Mouse (Mus musculus) adrenal gland, adult 2 months (tissue): ENCODE data around the gene Lamb1. TPM values are rescaled to one million over a fixed set of nuclear protein-coding genes. Genes with fewer than 3 reads are reported as not detected.

Source experiments
- DNase-seq: peaks from one replicate; pipeline ENCODE4 v3.0.0; 2021
- polyA plus RNA-seq: library from polyadenylated mRNA; depleted of rRNA; stranded (reverse); fragments of >200 nt; gene quantifications from 2 replicates; pipeline ENCODE4 v1.2.3, GENCODE M21; 2012
- total RNA-seq, 2 experiments: library from RNA; stranded (reverse); gene quantifications; 2 replicates each; pipeline ENCODE4 v1.2.3; 2021

Lamb1 gene
- total and polyA plus RNA-seq, 3 experiments, result 33.2 to 147 (median 129) TPM

DNA sequence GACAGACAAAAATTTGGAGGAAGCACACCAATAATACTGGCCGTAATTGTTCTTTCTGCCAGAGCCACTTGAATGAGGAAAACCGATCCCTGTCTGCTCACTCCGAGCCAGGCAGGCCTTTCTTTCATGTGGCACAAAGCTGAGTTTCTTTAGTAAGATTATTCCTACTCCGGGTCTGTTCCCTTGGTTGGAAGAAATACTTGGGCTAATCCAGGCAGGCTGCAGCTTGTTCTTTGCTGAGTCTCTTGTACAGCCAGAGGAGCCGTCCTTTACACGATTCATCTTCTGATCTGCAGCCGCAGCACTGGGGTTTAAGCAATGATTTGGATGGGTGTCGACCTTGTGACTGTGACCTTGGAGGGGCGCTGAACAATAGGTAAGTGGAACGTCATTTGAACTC lies 24.0 kb downstream of the Lamb1 start:
- DNase-seq, result no peak

DNA sequence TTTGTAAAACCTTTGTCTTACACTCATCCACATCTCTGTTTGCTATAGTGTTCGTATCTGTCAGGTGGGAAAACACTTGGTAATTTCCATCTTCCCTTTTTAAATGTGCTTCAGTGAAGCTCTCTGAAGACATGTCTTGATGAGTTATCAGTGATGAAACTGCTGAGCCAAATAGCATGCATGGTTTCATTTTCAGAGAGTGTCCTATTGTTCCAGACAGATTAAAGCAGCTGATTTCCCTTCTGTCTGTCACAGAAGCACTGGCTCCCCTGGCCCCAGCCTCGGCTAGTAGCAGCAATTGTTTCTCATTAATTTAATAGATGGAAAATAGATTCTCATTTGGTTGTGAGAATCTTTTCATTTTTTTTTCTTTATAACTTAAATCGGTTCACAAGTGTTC lies 25.9 kb downstream of the Lamb1 start:
- no peak for DNase-seq

DNA sequence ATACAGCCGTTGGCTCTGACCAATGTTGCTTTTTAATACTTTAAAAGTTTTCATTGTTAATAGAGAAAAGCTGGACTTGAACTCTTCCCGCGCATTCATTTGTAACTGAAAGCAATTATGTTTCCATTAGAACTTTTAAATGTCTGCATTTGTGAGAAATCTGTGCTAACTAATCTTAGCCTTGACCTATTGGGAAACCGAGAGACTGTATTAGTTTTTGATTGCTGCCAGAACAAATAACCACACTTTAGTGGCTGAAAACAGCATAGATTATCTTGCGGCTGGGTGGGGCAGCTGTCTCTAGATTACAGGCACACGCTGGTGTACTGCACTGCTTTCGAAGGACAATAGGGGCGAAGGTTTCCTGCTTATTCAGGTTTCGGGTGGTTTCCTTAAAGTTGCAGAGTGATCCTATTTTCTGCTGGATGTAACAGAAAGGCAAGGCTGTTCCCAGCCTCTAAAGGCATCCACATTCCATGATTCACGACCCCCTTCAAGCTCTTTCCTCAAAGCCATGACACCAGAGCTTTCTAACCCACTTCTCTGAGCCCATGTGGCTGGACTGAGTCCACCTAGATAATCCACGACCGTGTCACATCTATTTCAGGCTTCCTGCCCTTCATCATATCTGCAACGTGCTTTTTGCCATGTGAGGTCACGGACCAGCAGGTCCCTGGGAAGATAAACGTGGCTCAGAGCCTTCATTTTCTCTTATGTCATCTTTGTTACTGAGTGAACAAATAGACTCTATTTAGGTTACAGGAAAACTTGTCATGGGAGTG lies 28.5 kb downstream of the Lamb1 start:
- DNase-seq, result peak; percentile 61

DNA sequence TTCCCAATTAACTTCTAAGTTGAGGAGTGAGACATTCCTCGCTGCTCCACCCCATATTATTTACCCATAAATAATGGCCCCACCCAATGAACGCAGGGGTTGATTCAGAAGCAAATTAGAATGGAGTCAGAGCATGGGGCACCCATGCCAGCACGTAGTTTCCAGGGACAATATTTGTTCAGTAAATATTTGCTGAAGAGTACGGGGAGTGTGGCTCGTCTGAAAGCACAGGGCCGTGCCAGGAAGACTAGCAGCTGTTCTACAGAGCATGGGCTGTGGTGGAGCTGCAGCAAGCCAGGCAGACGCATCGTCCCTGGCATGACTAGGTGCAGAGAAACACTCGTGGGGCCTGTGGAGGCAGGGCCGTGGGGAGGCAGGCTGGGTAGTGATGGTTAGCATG lies 29.5 kb downstream of the Lamb1 start:
- no peak for DNase-seq

DNA sequence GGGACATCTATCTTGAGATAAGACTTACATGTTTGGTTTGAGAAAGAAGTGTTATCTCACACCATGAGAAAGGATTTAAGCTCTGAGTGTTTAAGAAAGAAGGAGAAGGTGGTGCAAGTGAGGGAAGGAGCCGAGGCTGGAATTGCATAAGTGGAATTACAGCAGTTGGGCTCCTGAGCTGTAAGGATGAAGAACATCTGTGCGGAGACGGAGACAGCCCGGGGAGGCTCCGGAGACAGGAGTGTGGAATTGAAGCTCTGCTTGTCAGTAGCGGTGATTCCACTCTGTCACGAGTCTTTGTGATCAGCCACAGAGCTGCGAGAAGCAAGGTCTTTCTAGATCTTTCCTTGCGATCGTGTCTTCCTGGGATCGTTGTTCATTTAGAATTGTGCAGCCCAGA lies 30.0 kb downstream of the Lamb1 start:
- no peak for DNase-seq

DNA sequence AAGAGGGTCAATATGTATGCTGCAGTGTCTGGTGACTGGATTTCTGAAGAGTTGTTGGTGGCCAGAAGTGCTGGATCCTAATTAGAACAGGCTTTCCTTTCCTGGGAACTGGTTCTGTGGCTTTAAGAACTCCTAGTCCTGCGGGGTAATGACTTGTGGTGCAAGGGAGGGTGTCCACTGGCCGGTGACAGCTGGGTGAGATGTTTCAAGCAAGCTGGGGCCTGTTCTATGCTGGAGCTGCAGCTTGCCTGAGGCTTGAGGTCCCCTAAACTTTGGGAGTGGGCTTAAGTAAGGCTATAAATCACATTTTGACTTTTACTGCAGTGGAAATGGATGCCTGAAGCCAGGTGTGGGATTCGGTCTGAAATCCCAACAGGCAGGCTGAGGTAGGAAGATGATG lies 30.5 kb downstream of the Lamb1 start:
- DNase-seq, result no peak

DNA sequence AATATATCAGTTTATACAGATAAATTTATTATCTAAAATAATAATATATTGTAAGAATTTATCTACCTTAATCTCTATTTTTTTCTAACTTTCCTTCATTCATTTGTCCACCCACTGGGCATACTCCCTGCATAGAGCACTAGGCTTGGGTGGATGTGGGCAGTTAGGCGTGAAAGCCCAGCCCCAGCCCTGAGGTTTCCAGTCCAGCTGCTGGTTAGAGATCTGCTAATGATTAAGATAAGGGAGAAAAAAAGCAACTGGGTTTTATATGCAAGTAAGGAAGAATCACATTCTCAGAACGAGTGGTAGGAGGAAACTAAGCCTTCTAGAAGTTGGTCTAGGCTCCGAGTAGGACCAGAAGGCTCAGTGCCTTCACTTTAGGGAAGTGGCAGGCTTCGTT lies 31.1 kb downstream of the Lamb1 start:
- DNase-seq, result no peak

DNA sequence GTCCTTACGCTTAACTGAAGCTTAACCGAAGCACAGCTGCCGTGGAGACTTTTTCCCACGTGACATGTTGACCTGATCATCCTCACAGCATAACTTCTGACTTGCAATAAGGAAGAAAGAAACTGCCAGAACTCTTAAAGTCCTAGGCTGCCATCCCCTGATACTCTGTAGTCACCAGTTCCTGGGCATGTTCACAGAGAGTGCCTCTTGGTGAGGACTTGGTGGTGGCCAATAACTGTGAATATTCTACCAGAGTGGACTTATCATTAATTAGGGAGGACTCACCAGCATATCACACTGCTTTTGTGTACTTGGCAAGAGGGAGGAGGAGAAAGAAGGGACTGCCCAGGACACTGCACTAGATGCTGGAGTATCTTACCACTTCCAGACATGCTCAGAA lies 33.1 kb downstream of the Lamb1 start:
- DNase-seq, result no peak

DNA sequence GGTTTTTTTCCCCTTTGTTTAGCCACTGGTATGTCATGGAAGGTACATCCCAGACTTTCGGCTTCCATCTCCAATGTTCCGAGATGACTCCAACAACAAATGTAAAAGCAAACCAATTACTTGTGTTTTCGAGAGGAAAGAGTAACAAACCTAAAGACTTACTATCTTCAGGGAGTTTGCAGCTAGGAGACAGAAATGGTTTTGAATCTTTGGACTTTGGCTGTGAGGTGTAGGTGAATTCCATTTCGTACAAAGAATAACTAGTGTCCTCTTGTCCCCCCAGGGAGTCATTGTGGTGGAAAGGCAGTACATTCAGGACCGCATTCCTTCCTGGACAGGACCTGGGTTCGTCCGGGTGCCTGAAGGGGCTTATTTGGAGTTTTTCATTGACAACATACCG lies 33.5 kb downstream of the Lamb1 start:
- DNase-seq, result no peak

DNA sequence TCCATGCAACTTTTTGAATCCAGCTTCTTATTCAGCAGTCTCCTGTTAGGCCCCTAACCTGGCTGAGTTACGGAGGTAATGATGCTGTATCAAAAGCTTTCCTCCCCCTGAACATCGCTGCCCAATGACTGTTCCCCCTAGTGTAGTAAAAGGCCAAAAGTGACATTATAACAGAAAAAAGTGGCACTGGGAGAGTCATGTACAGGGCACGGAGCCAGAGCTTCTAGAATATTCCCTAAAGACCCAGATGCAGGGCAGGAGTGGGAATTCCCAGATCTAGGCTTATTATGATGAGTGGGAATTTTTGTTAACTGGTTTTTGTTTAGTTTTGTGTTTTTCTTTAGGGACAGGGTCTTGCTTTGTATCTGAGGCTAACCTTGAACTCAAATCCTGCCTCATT lies 34.1 kb downstream of the Lamb1 start:
- no peak for DNase-seq

DNA sequence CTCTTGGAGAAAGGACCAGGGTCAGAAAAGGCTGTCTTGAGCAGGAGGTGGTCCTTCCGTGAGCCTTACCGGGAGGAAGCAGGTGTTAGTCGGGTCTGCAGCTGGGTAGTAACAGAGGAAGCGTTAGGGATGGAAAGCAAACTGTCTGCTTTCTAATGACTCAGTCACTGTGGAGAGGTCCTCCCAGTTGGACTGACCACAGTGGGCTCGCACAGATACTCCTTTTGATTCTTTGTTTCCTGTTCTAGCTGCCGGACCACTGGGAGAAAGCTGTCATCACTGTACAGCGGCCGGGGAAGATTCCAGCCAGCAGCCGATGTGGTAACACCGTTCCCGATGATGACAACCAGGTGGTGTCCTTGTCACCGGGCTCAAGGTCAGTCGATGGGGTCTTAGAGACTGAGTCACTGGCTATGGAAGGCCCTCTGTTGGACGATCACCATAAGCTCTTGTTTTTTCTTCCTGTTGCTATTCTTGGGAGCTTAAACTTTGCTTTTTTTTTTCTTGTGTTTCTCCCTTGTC lies 34.7 kb downstream of the Lamb1 start:
- DNase-seq, result peak; percentile 89

DNA sequence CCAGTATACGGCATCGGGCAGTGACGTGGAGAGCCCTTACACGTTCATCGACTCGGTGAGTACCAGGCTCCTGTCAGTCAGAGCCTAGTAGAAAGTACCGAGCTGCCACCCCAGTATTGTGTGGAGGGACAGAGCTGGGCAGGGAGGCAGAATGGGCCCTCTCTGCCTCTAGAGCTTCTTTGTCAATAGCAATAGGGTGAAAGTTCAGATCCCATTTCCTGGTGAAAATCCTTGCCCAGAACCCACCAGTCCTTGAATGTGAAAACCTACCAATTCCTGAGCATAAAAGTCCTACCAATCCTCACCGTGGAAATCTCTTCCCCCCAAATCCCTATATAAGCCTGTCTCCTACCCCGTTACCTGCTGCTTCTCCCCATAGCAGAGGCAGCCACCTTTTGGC lies 35.2 kb downstream of the Lamb1 start:
- DNase-seq, result no peak

DNA sequence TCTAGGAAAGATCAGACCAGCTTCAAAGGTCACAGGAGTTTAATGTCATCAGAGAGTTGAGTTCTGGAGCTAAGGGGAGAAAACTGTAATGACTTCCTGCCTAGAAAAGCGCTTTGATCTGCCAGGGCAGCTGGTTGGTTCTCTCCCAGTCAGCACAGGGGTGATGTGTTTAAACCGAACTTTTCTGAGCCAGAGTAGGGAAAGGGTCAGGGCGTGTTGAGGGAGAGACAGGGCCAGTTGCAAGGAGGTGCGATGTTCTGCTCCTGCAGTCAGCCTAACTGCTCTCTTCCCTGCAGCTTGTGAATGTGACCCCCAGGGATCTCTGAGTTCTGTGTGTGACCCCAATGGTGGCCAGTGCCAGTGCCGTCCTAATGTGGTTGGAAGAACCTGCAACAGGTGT lies 37.2 kb downstream of the Lamb1 start:
- peak; percentile 56 for DNase-seq

DNA sequence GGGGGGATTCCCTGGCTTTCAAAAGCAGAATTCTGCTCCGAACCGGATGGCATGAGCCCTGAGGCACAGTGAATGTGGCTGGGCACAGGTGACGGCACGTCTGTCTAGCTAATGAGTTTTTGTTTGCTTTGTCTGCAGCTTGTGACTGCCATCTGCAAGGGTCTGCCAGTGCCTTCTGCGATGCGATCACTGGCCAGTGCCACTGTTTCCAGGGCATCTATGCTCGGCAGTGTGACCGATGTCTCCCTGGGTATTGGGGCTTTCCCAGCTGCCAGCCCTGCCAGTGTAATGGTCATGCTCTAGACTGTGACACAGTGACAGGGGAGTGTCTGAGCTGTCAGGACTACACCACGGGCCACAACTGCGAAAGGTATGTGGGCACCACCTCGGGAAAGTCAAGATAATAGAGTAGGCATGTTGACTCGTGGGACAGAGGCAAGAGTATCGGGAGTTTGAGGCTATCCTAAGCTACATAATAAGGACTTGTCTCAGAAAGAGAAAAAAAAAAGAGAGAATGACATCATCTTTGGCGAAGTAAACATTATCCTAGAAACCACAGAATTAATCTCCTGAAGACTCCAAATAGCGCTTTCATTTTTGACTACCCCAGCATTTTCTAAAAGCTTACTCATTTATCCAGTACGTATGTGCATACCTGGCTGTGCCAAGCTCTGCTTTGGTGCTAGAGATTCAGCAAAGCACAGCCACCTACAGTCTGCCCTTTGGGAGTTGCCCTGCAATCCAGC lies 37.9 kb downstream of the Lamb1 start:
- peak; percentile 47 for DNase-seq

DNA sequence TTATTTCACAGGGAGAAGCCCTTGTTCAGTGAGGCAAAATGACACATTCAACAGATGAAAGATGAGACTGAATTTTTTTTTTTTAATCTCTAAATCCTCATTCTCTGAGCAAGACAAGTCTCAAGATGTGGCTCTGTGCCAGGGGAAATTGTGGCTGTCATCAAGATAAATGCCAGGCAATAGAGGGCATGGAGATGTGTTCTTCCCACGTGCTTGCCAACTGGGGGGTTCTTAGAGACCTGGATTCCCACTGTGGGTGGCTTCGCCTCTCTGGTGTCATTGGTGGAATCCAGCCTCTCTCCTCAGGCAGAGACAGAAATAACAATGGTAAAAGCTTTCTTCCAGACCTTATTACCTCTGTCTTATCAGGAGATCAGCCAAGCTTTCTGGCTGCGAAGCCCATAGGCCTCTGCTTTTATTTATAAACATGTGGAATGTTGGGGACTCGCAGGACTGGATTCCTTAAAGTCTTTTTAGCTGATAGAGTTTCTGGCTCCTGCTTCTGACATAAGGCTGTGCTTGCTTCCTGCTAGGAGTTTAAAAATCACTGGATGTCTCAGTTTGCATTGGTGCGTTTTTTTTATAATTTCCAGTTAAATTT lies 41.1 kb downstream of the Lamb1 start:
- peak; percentile 63 for DNase-seq

DNA sequence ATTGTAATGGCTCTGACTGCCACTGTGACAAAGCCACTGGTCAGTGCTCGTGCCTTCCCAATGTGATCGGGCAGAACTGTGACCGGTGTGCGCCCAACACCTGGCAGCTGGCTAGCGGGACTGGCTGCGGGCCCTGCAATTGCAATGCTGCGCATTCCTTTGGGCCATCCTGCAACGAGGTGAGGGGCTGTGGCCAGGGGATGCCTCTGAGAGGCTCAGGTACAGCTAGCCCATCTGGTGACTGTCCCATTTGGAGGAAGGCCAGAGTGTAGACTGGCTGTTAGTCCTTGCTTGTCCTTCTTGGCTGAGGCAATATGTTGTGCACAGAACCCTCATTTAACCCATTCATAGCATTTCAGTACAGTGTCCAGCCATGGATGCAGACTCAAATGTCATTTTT lies 42.0 kb downstream of the Lamb1 start:
- DNase-seq, result no peak

DNA sequence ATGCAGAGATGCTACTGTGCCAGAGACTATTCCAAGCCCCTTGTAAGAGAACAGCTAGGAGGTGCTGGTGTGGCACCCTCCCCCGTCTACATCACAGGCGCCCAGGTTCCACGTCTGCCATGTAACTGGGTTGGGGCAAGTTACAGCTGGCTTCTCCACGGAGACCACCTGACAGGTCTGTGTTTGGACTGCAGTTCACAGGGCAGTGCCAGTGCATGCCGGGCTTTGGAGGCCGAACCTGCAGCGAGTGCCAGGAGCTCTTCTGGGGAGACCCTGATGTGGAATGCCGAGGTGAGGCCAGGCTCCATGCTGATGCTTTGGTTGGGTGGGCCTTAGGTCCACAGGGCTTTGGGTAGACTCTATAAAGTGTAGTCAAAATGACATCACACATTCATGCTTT lies 42.7 kb downstream of the Lamb1 start:
- DNase-seq, result no peak

DNA sequence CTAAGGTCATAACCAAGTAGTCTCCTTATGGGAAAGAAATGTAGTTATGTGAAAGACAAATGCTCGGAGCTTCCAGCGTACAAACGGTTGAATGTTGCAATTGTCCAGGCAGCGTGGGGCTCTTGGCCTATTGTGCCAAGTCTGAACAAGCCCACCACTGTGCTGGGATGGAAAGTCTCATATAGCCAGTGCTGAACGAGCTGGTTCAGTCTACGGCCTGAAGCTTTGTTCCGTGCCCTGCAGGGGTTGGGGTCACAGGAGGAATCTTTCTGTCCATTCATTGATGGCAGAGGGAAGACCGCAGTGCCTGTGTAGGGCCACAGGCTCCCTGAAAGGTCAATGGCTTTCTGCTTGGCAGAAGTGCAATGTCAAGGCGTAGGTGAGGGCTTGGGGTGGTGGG lies 45.7 kb downstream of the Lamb1 start:
- DNase-seq, result no peak

DNA sequence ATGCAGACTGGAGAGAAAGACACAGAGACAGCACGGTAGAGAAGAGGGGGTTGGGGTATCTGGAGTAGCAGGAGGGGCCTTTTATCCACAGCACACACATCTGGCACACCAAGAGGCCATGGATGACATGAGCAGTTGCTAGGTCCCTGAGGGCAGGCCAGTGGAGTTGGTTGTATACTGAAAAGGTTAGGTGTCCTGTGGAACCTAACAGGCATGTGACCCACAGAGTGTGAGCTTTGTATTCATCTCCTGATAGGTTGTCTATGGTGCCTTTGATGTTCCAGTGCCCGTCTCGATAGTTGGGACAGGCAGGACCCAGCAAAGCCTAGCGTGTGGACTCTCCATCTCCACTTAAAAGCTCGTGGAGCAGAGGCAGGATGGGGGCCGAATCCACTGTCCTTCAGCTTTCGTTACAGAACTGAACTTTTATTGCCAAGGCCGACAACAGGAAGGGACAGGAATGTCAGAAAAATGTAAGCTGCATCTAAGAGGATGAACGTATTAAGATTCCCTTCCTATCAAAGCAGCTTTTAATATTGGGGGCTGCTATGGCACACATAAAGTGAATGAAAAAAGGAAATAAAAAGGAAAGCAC lies 46.7 kb downstream of the Lamb1 start:
- DNase-seq, result peak; percentile 36

DNA sequence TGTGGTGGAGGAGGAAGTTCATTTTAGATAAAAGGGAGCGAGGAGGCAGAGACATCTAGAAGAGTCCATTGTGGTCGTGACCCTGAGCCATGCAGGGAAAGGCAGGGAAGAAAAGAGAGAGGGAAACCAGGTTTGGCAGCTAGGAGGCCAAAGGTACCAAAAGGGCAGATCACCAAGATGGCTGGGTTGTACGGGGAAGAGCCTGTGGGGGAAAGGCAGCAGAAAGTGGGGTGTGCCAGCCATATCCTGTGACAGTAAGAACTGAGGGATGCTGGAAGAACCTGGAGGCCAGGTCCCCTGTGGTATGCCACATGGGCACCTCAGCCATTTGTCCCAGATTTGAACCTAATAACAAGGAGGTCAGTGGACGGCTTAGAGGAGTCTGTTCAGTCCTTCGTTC lies 47.2 kb downstream of the Lamb1 start:
- DNase-seq, result no peak

DNA sequence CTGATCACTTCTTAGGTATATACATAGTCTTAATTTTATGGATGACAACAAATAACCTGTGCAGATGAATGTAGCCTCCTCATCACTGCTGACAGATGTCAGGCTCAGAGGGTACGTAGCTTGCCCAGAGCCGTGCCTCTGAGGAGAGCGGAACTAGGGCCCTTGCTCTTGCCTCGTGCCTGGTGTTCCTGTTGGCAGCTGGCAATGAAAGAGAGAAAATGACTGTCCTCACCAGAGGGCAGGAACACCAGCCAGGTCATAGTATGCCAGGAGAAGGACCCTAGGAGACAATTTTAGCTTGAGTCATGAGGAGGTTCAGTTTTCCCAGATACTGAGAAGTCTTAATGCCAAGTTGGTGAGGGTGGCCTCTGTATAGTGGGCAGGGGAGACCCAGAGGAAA lies 48.1 kb downstream of the Lamb1 start:
- no peak for DNase-seq

DNA sequence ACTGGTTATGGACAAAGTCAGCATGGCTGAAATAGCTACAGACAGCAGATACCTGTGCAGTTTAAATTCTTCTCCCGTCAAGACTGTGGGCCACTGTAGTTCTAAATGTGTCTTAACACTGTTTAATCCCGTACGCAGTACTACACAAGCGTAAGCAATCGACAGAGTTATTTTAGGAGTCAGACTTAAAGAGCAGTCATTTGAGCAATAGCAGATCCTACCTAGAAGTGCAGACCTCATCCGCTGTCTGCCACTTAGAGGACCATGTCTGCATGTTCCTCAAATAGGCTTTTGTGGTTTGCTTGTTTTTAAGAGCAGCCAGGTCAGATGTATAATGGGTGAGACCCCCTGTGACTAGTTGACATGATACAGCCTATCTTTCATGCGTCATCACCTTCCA lies 49.3 kb downstream of the Lamb1 start:
- no peak for DNase-seq

DNA sequence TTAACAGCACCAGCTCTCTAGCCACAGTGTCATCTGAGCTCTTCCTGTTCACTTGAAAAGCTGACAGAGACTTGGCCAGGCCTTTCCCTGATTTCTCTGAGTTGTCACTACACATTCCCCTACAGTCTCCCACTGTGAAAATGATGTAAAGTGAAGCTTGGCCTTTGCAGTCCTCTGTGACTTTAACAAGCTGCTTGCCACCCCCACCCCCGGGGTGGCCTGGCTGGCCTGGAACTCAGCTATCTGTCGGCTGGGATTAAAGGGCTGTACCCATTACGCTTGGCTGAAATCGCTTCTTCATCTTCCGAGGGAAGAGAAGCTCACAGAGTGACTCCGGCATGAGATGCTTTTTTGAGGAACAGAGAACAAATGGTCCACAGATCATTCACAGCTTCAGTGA lies 50.9 kb downstream of the Lamb1 start:
- DNase-seq, result no peak
